In the genomic region with DNA sequence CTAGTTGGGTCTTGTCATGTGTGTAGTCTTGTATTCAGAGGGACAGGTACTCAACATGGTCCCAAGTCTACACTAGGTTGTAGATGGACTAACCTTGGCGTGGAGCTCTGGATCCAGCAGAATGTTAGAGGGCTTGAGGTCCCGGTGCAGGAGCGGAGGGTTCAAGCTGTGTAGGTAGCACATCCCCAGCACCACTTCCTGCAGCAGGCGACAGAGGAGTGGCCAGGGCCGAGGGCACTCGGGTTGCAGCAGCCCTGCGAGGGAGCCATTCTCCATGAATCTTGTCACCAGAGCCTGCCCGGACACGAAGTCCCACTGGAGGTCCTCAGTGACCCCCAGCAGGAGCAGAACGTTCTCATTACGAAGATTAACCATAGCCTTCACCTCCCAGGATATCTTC, we compare ENCODE assay signal across 8 mouse cellular contexts. TPM values are rescaled to one million over a fixed set of nuclear protein-coding genes. Genes with fewer than 3 reads are reported as not detected.
A peak's percentile ranks its signal among the peaks of the same experiment; 100 is the strongest.
DNase-seq lines count a peak whose midpoint lies in the region; ATAC-seq lines count a peak whose summit lies in the region.

No protein-coding gene starts in this region.

- WGBS in embryonic facial prominence, embryonic 10.5 days: 36% methylated on average over 11 of the region's 11 CpGs
- 28% methylated on average over 11 of the region's 11 CpGs for WGBS in heart, embryonic 16.5 days

- DNase-seq in left cerebral cortex, postnatal 25 days (ENCODE audit: low spot score in 2 of 2): peak; percentile 0
- no peak for DNase-seq in left cerebral cortex, adult 8-10 months (ENCODE audit: low spot score in 2 of 2)
- DNase-seq in embryonic facial prominence, embryonic 10.5 days (ENCODE audit: low spot score): no peak
- no peak for DNase-seq in adrenal gland, postnatal 25 days
- no peak for DNase-seq in left cerebral cortex, postnatal 36 days (ENCODE audit: low spot score in 2 of 2)

- H3K27ac ChIP-seq in embryonic facial prominence, embryonic 10.5 days (replicated peaks): no peak overlapping the region
- H3K27ac ChIP-seq in heart, embryonic 16.5 days (ENCODE audit: low read length): no peak overlapping the region

- intact Hi-C loops in left cerebral cortex, postnatal 25 days (cut with DNase I): no loop called here
- intact Hi-C loops in left cerebral cortex, postnatal 36 days (cut with DNase I): no loop called here

- no peak for ATAC-seq in heart, embryonic 16.5 days (replicated peaks; ENCODE audit: extremely low read depth, insufficient read depth, low FRiP score)
- peak; percentile 11; the same call in 1 of the 2 replicates for ATAC-seq in megakaryocyte-erythroid progenitor cell, adult 5-6 weeks (replicated peaks; ENCODE audit: low FRiP score, low TSS enrichment, poor library complexity, severe bottlenecking)
- no peak for ATAC-seq in inflammation-experienced regulatory T-cells, adult 6 months

- peak overlapping the region; percentile 77 for H3K4me2 ChIP-seq in heart, embryonic 16.5 days (ENCODE audit: low read depth, low read length)

- H3K9ac ChIP-seq in heart, embryonic 16.5 days (ENCODE audit: low read length): peak overlapping the region; percentile 60; the same call in 1 of the 2 replicates

- peak overlapping the region; percentile 56 for H3K4me3 ChIP-seq in embryonic facial prominence, embryonic 10.5 days
- H3K4me3 ChIP-seq in heart, embryonic 16.5 days (ENCODE audit: low read length): peak overlapping the region; percentile 57

- 0 out of 2 replicates have a peak, but pooled peaks cover 6% of the 10 kb centered on the region for H3K36me3 ChIP-seq in embryonic facial prominence, embryonic 10.5 days (replicated peaks)
- H3K36me3 ChIP-seq in heart, embryonic 16.5 days (ENCODE audit: control insufficient read depth, insufficient read depth): no peaks in the 10 kb centered on the region

- H3K27me3 ChIP-seq in embryonic facial prominence, embryonic 10.5 days (replicated peaks; ENCODE audit: low read depth, poor library complexity, severe bottlenecking): peaks cover 81% of the 10 kb centered on the region
- H3K27me3 ChIP-seq in heart, embryonic 16.5 days (ENCODE audit: control insufficient read depth, insufficient read depth, low read length): peaks cover 31% of the 10 kb centered on the region

- H3K9me3 ChIP-seq in embryonic facial prominence, embryonic 10.5 days: no peaks in the 10 kb centered on the region
- H3K9me3 ChIP-seq in heart, embryonic 16.5 days (replicated peaks; ENCODE audit: control insufficient read depth, low read length): no peaks in the 10 kb centered on the region

- H3K4me1 ChIP-seq in embryonic facial prominence, embryonic 10.5 days: peaks cover 30% of the 10 kb centered on the region
- 0 out of 2 replicates have a peak, but pooled peaks cover 4% of the 10 kb centered on the region for H3K4me1 ChIP-seq in heart, embryonic 16.5 days (ENCODE audit: control insufficient read depth, insufficient read depth, low read length)

RNA-seq across cellular contexts. Expression of a gene that starts 0.9 kb away (rescaled TPM):
- total RNA-seq in left cerebral cortex, postnatal 25 days (2021): under 1 TPM in 1 of 2 experiments, not detected in 1; 0.96 TPM
- under 1 TPM in 2 of 4 experiments, not detected in 2; 0.73 to 0.98 TPM for total RNA-seq in left cerebral cortex, adult 8-10 months (2022)
- 21.4 and 24.1 TPM in 2 replicates for polyA plus RNA-seq in embryonic facial prominence, embryonic 10.5 days (2016; fragmentation: Nextera tagmentation; extraction: Ambion mirVana)
- 17.8 and 20.8 TPM in 2 replicates for polyA plus RNA-seq in heart, embryonic 16.5 days (2015; fragmentation: Nextera tagmentation; extraction: Ambion mirVana)
- total RNA-seq in megakaryocyte-erythroid progenitor cell, adult 5-6 weeks (2014; fragmentation: Nextera tagmentation): 55.7 and 87.0 TPM in 2 replicates
- 8.9 and 23.1 TPM in 2 replicates for total RNA-seq in megakaryocyte-erythroid progenitor cell, adult 5-6 weeks (2017)
- 2.9 and 3.6 TPM in 2 replicates for total RNA-seq in adrenal gland, postnatal 25 days (2021)
- under 1 TPM in 1 of 2 experiments, not detected in 1; 0.89 TPM for total RNA-seq in left cerebral cortex, postnatal 36 days (2021)
- polyA plus RNA-seq in inflammation-experienced regulatory T-cells, adult 6 months (2017; shearing (Covaris generic)): 10 to 100 TPM; 71.9 to 99.8 (median 84.8) TPM

RNA-seq across cellular contexts. Expression of a gene that starts 3.8 kb away (rescaled TPM):
- 1 to 10 TPM; 3.8 to 7.1 TPM for total RNA-seq in left cerebral cortex, postnatal 25 days (2021)
- total RNA-seq in left cerebral cortex, adult 8-10 months (2022): 1 to 10 TPM; 3.3 to 6.2 (median 4.7) TPM
- 10.7 and 11.4 TPM in 2 replicates for polyA plus RNA-seq in embryonic facial prominence, embryonic 10.5 days (2016; fragmentation: Nextera tagmentation; extraction: Ambion mirVana)
- 15.3 and 17.5 TPM in 2 replicates for polyA plus RNA-seq in heart, embryonic 16.5 days (2015; fragmentation: Nextera tagmentation; extraction: Ambion mirVana)
- not detected in 2 replicates for total RNA-seq in megakaryocyte-erythroid progenitor cell, adult 5-6 weeks (2014; fragmentation: Nextera tagmentation)
- not detected in 2 replicates for total RNA-seq in megakaryocyte-erythroid progenitor cell, adult 5-6 weeks (2017)
- total RNA-seq in adrenal gland, postnatal 25 days (2021): 8.0 and 10.2 TPM in 2 replicates
- total RNA-seq in left cerebral cortex, postnatal 36 days (2021): 1 to 10 TPM; 3.8 to 8.0 TPM
- polyA plus RNA-seq in inflammation-experienced regulatory T-cells, adult 6 months (2017; shearing (Covaris generic)): under 1 TPM in 1 of 3 experiments, not detected in 2; 0.29 TPM

RNA-seq across cellular contexts. Expression of a gene that starts 22.0 kb away (rescaled TPM):
- total RNA-seq in left cerebral cortex, postnatal 25 days (2021): under 1 TPM; 0.25 to 0.39 TPM
- under 1 TPM in 3 of 4 experiments, not detected in 1; 0.26 to 0.65 (median 0.53) TPM for total RNA-seq in left cerebral cortex, adult 8-10 months (2022)
- 0.10 and 0.35 TPM in 2 replicates for polyA plus RNA-seq in embryonic facial prominence, embryonic 10.5 days (2016; fragmentation: Nextera tagmentation; extraction: Ambion mirVana)
- polyA plus RNA-seq in heart, embryonic 16.5 days (2015; fragmentation: Nextera tagmentation; extraction: Ambion mirVana): 0.59 and 0.66 TPM in 2 replicates
- total RNA-seq in megakaryocyte-erythroid progenitor cell, adult 5-6 weeks (2014; fragmentation: Nextera tagmentation): 0.50 and 3.5 TPM in 2 replicates
- 0.76 and 3.1 TPM in 2 replicates for total RNA-seq in megakaryocyte-erythroid progenitor cell, adult 5-6 weeks (2017)
- total RNA-seq in adrenal gland, postnatal 25 days (2021): not detected in 2 replicates
- under 1 TPM; 0.29 to 0.59 TPM for total RNA-seq in left cerebral cortex, postnatal 36 days (2021)
- 10 to 100 TPM in 1 of 3 experiments, 1 to 10 TPM in 1, under 1 TPM in 1; 0.57 to 16.6 (median 3.8) TPM for polyA plus RNA-seq in inflammation-experienced regulatory T-cells, adult 6 months (2017; shearing (Covaris generic))

RNA-seq across cellular contexts. Expression of a gene that starts 26.5 kb away (rescaled TPM):
- total RNA-seq in left cerebral cortex, postnatal 25 days (2021): under 1 TPM; 0.25 to 0.32 TPM
- total RNA-seq in left cerebral cortex, adult 8-10 months (2022): under 1 TPM; 0.21 to 0.28 (median 0.25) TPM
- polyA plus RNA-seq in embryonic facial prominence, embryonic 10.5 days (2016; fragmentation: Nextera tagmentation; extraction: Ambion mirVana): 0.13 and 0.39 TPM in 2 replicates
- 0.20 and 0.32 TPM in 2 replicates for polyA plus RNA-seq in heart, embryonic 16.5 days (2015; fragmentation: Nextera tagmentation; extraction: Ambion mirVana)
- total RNA-seq in megakaryocyte-erythroid progenitor cell, adult 5-6 weeks (2014; fragmentation: Nextera tagmentation): not detected in 2 replicates
- total RNA-seq in megakaryocyte-erythroid progenitor cell, adult 5-6 weeks (2017): 0.38 and 1.7 TPM in 2 replicates
- total RNA-seq in adrenal gland, postnatal 25 days (2021): 0.12 TPM in 1 of 2 replicates, not detected in the other
- under 1 TPM; 0.20 to 0.67 TPM for total RNA-seq in left cerebral cortex, postnatal 36 days (2021)
- not detected for polyA plus RNA-seq in inflammation-experienced regulatory T-cells, adult 6 months (2017; shearing (Covaris generic))

RNA-seq across cellular contexts. Expression of a gene that starts 29.5 kb away (rescaled TPM):
- 1 to 10 TPM; 1.6 to 2.3 TPM for total RNA-seq in left cerebral cortex, postnatal 25 days (2021)
- 1 to 10 TPM; 1.5 to 3.1 (median 2.4) TPM for total RNA-seq in left cerebral cortex, adult 8-10 months (2022)
- 0.16 TPM in 1 of 2 replicates, not detected in the other for polyA plus RNA-seq in embryonic facial prominence, embryonic 10.5 days (2016; fragmentation: Nextera tagmentation; extraction: Ambion mirVana)
- polyA plus RNA-seq in heart, embryonic 16.5 days (2015; fragmentation: Nextera tagmentation; extraction: Ambion mirVana): 1.3 and 1.8 TPM in 2 replicates
- total RNA-seq in megakaryocyte-erythroid progenitor cell, adult 5-6 weeks (2014; fragmentation: Nextera tagmentation): not detected in 2 replicates
- not detected in 2 replicates for total RNA-seq in megakaryocyte-erythroid progenitor cell, adult 5-6 weeks (2017)
- total RNA-seq in adrenal gland, postnatal 25 days (2021): 0.79 and 2.9 TPM in 2 replicates
- total RNA-seq in left cerebral cortex, postnatal 36 days (2021): 1 to 10 TPM; 2.5 to 3.0 TPM
- not detected for polyA plus RNA-seq in inflammation-experienced regulatory T-cells, adult 6 months (2017; shearing (Covaris generic))

Comparison
In these comparisons a context has a peak if more than half of its experiments do, and no peak if none do; other contexts are left out.
1. DNase-seq: peak in left cerebral cortex, postnatal 25 days (2 of 2); none in left cerebral cortex, adult 8-10 months (0 of 2), embryonic facial prominence, embryonic 10.5 days (single experiment), adrenal gland, postnatal 25 days (single experiment) and left cerebral cortex, postnatal 36 days (0 of 2).